Mouse (Mus musculus) gastrocnemius, postnatal 36 days (tissue): Measurements from ENCODE around the gene 3110082I17Rik. TPM values are rescaled to one million over a fixed set of nuclear protein-coding genes. Genes with fewer than 3 reads are reported as not detected.

Experiments used
- DNase-seq, 2 experiments: peaks; one replicate each; pipeline ENCODE4 v3.0.0; 2022
- intact Hi-C: fragments of 180-260 bp; cut with DNase I; formaldehyde crosslinking; loops from one replicate; pipeline ENCODE4 v1.15.1; 2025
- total RNA-seq, 2 experiments: library from RNA; stranded (reverse); gene quantifications; 2 replicates each; pipeline ENCODE4 v1.2.3; 2021

Gene 3110082I17Rik
- total RNA-seq, 2 experiments from 2014 or later = 6.1 to 9.2 TPM

GRCm38 (mm10) chr5:139427989-139428388, 32.3 kb downstream of the 3110082I17Rik start:
- intact Hi-C loops = no loop called here
- DNase-seq = no peak

DNA sequence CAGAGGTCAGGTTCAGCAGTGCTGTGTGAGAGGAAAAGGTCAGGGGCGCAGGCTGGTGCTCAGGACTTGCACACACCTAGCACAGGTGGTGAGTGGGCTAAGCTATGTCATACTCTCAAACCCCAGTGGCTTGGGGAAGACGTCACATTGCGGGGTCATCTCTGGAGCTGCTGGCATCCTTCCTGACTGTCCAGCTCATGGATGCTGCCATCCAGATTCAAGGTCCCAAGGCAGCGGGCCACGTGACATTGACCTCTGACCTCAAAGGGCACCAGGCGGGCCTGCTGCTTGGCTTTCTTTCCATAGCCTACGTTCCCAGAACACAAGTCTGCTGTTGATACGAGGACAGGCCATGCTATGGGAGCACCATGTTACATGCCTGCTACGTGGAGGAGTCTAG, 33.3 kb downstream of the 3110082I17Rik start:
- no peak for DNase-seq
- intact Hi-C loops = no loop called here

DNA sequence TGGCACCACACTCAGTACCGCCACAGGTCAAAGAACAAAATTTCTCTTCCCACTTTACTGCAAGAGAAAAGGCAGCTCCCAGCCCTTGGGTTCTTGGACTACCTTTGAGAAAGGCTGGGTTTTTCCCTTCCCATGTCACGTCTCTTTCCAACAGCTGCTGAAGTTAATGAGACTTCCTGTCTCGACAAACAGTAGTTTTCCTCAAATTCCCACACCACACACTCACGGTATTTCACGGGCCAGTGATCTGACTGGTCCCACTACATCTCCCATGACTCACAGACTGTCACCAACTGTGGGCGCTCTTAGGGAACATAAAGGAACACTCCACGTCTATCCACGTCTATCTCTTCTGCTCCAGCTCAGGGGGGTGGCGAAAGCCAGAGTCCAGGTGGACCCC, 35.1 kb downstream of the 3110082I17Rik start:
- no peak for DNase-seq
- intact Hi-C loops = no loop called here

- intact Hi-C loops = no loop called here
- no peak for DNase-seq
Observed at GRCm38 (mm10) chr5:139423026-139423865, 37.1 kb downstream of the 3110082I17Rik start, which contains the start of gene Gper1. Gper1 (plus strand) TSS chr5:139423151.

GRCm38 (mm10) chr5:139418633-139419032, 41.7 kb downstream of the 3110082I17Rik start:
- no peak for DNase-seq
- intact Hi-C loops = no loop called here

DNA sequence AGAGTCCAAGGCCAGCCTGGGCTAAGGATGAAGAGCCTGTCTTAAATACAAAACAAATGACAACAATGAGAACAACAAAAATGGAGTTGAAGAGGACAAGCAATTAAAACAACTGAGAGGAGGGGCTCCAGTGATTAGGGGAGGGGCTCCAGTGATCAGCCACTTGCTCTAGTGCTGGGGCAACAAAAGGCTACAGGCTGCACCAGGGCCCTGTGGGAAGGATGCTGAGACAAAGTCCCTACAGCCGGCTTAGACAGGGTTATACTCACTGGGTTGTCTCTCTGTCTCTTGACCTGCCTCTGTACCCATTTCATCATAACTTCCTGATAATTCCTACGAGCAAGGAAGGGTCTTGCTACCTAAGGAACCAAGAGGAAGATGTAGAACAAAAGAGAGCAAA, 42.2 kb downstream of the 3110082I17Rik start:
- intact Hi-C loops = no loop called here
- DNase-seq = no peak

- intact Hi-C loops = no loop called here
- no peak for DNase-seq
Observed at GRCm38 (mm10) chr5:139417480-139417879, 42.8 kb downstream of the 3110082I17Rik start.

DNA sequence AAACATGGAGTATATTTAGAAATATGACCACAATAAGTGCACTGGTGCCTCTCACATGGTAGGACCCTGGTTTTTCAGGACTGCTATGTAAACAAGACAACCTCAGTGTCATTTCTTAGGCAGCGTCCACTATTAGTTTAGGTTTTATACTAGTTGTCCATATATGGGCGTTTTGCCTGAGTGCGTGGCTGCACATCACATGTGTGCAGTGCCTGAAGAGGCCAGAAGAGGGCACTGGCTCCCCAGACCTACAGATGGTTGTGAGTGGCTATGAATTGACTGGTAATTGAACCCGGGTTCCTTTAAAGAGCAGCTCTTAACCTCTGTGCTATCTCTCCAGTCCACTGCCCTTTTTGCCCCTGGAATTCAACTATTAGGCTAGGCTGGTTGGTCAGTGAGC, 43.4 kb downstream of the 3110082I17Rik start:
- intact Hi-C loops = no loop called here
- no peak for DNase-seq

DNA sequence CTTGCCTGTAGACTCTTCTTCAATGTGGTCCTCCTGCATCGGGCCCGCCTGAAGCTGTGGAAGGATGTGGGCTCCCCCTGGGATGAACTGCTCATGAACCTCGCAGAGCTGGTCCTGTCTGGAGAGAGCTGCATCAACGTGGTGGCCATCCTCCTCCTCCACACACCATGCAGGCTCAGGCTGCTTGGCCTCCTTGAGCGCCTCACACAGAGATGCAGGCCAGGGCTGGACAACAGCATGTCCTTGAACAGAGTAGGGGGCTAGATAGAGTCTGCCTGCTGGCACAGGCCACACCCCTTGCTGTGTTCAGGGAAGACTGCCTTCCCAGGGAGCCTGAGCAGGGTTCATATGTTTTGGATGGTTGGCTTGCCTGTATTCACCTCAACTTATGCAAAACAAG, 45.3 kb downstream of the 3110082I17Rik start:
- intact Hi-C loops = no loop called here

GRCm38 (mm10) chr5:139413545-139413944, 46.8 kb downstream of the 3110082I17Rik start:
- intact Hi-C loops = no loop called here
- DNase-seq = no peak

More for the DNA sequence above, 45.3 kb downstream of the 3110082I17Rik start:
- no peak for DNase-seq

DNA sequence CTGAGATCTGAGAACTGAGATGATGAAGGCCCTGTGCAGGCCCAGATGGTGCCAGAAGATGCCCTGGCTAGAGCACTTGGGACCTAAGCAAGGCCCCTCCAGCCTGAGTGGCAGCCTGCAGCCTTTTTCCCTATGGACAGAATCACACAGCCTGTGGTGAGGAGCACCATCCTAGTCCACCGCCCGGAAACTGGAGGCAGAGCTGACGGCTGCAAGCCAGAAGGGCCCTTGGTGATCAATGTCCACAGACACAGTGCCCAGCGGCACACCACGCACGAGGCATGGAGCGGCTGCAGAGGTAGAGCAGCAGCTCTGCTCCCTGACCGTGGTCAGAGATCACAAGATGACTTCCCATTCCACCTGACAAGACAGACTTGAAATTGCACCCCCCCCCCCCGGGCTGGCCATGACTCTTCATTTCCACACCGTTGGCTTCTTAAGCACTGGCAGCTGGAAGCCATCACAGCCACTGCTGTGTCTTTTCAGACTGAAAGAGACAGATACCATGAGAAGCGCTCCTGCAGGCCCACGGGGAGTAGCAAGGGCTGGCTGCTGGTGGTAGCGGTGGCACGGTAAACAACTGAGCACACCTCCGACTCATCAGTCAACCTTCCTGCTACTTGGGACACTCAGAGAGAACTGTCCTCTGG, 48.5 kb downstream of the 3110082I17Rik start:
- intact Hi-C loops = no loop called here
- no peak for DNase-seq

- intact Hi-C loops = no loop called here
- no peak for DNase-seq
Observed at GRCm38 (mm10) chr5:139411117-139411516, 49.2 kb downstream of the 3110082I17Rik start.

GRCm38 (mm10) chr5:139410056-139410455, 50.3 kb downstream of the 3110082I17Rik start:
- intact Hi-C loops = no loop called here
- DNase-seq = no peak

GRCm38 (mm10) chr5:139409412-139409811, 50.9 kb downstream of the 3110082I17Rik start:
- intact Hi-C loops = loop anchor here (5.0 kb wide), 1 partner anchor 73 kb away; the partner anchor contains the start of gene Zfand2a
- DNase-seq = peak; percentile 72 to 81

DNA sequence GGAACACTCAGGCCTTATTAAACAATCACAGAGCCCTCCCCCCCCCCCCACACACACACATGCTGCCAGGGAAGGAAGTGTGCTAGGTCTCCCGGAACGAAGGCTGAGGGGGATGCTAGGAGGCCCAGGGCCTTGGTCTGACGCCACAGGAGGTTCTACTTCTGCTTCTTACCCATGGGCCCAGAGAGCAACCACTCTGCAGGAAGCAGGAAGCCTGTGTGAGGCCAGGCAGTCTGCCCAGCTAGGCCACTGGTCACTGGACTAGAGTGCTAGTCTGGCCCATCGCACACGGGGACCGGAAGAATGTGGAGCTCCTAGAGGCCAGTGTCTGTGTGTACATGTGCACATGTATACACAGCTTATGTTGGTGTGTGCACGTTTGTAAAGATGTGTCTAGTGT, 51.8 kb downstream of the 3110082I17Rik start:
- intact Hi-C loops = loop anchor here (5.0 kb wide), 1 partner anchor 74 kb away; the partner anchor contains the start of gene Zfand2a

DNA sequence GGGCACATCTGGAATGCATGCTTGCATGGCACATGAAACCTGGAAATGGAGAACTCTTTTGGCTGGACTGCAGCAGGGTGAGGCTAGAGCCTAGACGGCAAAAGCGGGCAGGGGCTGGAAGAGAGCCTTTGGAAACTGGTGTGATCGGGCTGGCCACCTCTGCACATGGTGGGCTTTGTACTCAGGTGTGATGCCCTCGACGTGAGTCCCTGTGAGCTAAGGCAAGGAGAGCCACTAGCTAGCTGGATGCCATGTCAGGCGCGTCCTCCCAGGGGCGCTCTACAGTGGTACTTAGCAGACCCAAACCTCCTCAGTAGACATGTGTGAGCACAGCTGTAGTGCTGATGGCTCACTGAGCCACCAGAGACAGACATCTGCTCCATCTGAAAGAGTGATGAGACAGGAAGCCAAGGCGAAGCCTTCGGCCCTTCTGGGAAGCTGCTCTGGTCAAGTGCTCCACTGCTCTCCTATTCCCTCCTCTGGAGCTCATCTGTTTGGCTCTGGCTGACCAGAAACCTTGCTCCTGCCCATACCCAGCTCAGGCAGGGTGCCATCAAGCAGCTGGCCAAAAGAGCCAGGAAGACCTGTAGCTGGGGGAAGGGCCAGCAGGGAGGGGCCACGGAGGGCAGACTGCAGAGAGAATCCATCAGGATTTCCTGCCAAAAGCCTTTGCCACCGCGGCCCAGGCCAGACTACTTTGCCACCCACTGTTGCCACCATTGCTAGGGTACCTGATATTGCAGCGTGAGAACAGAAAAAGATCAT, 53.0 kb downstream of the 3110082I17Rik start:
- peak; percentile 50 to 64 for DNase-seq
- intact Hi-C loops = loop anchor here (5.0 kb wide), 1 partner anchor 75 kb away; the partner anchor contains the start of gene Zfand2a

More for the DNA sequence above, 51.8 kb downstream of the 3110082I17Rik start:
- no peak for DNase-seq

- DNase-seq = no peak
- intact Hi-C loops = loop anchor here (5.0 kb wide), 1 partner anchor 76 kb away; the partner anchor contains the start of gene Zfand2a
Observed at GRCm38 (mm10) chr5:139405953-139406352, 54.4 kb downstream of the 3110082I17Rik start.

- intact Hi-C loops = loop anchor here (5.0 kb wide), 1 partner anchor 77 kb away; the partner anchor contains the start of gene Zfand2a
- no peak for DNase-seq
Observed at GRCm38 (mm10) chr5:139405478-139405877, 54.8 kb downstream of the 3110082I17Rik start.

DNA sequence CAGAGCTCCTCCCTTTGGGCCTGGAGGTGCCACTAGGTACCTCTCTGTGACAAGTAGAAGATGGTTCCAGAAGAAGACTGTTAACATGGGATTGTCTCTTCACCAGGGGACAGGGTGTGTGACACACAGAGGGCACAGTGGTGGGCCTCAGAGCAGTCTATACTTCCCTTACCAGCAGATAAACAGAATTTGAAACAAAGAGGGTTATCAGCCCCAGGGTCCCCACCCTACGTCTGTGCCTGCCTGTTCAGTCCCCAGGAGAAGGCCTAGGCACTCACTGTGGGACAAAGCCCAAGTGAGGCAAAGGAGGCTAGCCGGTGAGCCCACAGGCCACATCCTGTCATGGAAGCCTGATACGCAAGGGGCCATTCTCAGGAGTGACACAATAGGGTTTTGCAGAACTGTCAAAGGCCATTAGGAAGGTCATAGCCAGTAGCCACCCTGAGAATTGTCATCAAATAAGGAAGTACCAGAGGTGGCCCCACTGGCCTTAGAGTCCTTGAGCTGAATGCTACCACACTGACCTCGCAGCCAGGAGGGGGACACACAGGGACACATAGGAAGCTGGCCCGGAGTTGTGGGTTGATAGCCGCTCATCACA, 55.4 kb downstream of the 3110082I17Rik start, which contains the start of gene C130050O18Rik:
Gene C130050O18Rik (plus strand): TSS at position 480 of the 601 bp plus-strand sequence.
- intact Hi-C loops = loop anchor here (5.0 kb wide), 1 partner anchor 77 kb away; the partner anchor contains the start of gene Zfand2a
- DNase-seq = no peak
